Mouse (Mus musculus) ES-E14 (cell line): ENCODE data around the gene T.

Experiments
- CHD2 ChIP-seq: IDR thresholded peaks from 2 replicates; pipeline ENCODE4 v1.6.1; 2014; ENCODE audit warnings: mild to moderate bottlenecking, low read depth, low read length, inconsistent platforms
- HCFC1 ChIP-seq: IDR thresholded peaks from 2 replicates; pipeline ENCODE4 v1.6.1; 2012; ENCODE audit warnings: low read length, inconsistent platforms, borderline replicate concordance; ENCODE audit not compliant: insufficient read depth
- ZNF384 ChIP-seq: IDR thresholded peaks from 2 replicates; pipeline ENCODE4 v1.6.1; 2012; ENCODE audit warnings: low read depth, low read length, inconsistent platforms

- TF ChIP-seq HCFC1 (no peak), CHD2 (no peak), ZNF384 (no peak)
Observed at GRCm38 (mm10) chr17:8397946-8398345, 36.3 kb upstream of the T start.
